Mouse (Mus musculus) limb, embryonic 13.5 days (tissue): Measurements from ENCODE around the gene Sez6l. TPM values are rescaled to one million over a fixed set of nuclear protein-coding genes. Genes with fewer than 3 reads are reported as not detected.

ENCODE experiments used
- ATAC-seq: fragments of 200-750 bp; cut with Nextera tagmentation; 2 replicates; pipeline ENCODE4 v1.8.0; 2017; ENCODE audit warnings: low read depth, moderate number of reproducible peaks, moderate TSS enrichment; ENCODE audit not compliant: low FRiP score
- H3K27ac ChIP-seq: fragments of 300-500 bp; sonication (generic); 2 replicates; pipeline ENCODE4 v1.5.1; 2015; ENCODE audit warnings: inconsistent platforms, mild to moderate bottlenecking, moderate library complexity
- H3K27me3 ChIP-seq: fragments of 300-500 bp; sonication (generic); 2 replicates; pipeline ENCODE4 v1.6.1; 2015; ENCODE audit warnings: mild to moderate bottlenecking, inconsistent platforms
- H3K36me3 ChIP-seq: fragments of 300-500 bp; sonication (generic); 2 replicates; pipeline ENCODE4 v1.6.1; 2015; ENCODE audit warnings: inconsistent platforms, mild to moderate bottlenecking, moderate library complexity
- H3K4me1 ChIP-seq: fragments of 300-500 bp; sonication (generic); 2 replicates; pipeline ENCODE4 v1.6.1; 2015; ENCODE audit warnings: inconsistent platforms
- H3K4me2 ChIP-seq: fragments of 300-500 bp; sonication (generic); replicated peaks from 2 replicates; pipeline ENCODE4 v1.6.1; 2015; ENCODE audit warnings: inconsistent platforms, mild to moderate bottlenecking, moderate library complexity
- H3K4me3 ChIP-seq: fragments of 300-500 bp; sonication (generic); 2 replicates; pipeline ENCODE4 v1.5.1; 2015; ENCODE audit warnings: moderate library complexity, mild to moderate bottlenecking, inconsistent platforms
- H3K9ac ChIP-seq: fragments of 300-500 bp; sonication (generic); 2 replicates; pipeline ENCODE4 v1.6.1; 2015; ENCODE audit warnings: mild to moderate bottlenecking, inconsistent platforms
- H3K9me3 ChIP-seq: fragments of 300-500 bp; sonication (generic); 2 replicates; pipeline ENCODE4 v1.6.1; 2016; ENCODE audit warnings: inconsistent platforms
- WGBS: fragments of 180-500 bp; shearing (Covaris S2); methylation state at CpG from one replicate; pipeline ENCODE4 v1.1.7; 2015; 5-methylcytosine and 5-hydroxymethylcytosine counted together
- polyA plus RNA-seq: library from polyadenylated mRNA; unstranded; fragments of >200 nt; fragmentation: Nextera tagmentation; extraction: Ambion mirVana; gene quantifications from 2 replicates; pipeline ENCODE4 v1.2.1, GENCODE M21; 2015

Sez6l gene
- polyA plus RNA-seq, 1 experiment from 2014 or later = 0.25 TPM

- Histone ChIP-seq H3K4me2 (peak overlapping the region; percentile 30), H3K27me3 (peaks cover 27% of the 10 kb centered on the region), H3K4me3 (no peak overlapping the region), H3K9me3 (peaks cover 5% of the 10 kb centered on the region; the same call in 1 of the 2 replicates), H3K4me1 (peaks cover 16% of the 10 kb centered on the region), H3K9ac (no peak overlapping the region), H3K27ac (no peak overlapping the region), H3K36me3 (no peaks in the 10 kb centered on the region)
- no peak for ATAC-seq
- 11% methylated on average over 19 of the region's 19 CpGs for WGBS
Observed at GRCm38 (mm10) chr5:112411514-112412335, 165.3 kb downstream of the Sez6l start.

GRCm38 (mm10) chr5:112411072-112411471 is 165.9 kb downstream of the Sez6l start:
- ATAC-seq = no peak
- Histone ChIP-seq H3K9ac (no peak overlapping the region), H3K27ac (no peak overlapping the region), H3K4me3 (no peak overlapping the region), H3K4me1 (peaks cover 16% of the 10 kb centered on the region), H3K27me3 (peaks cover 27% of the 10 kb centered on the region), H3K9me3 (peaks cover 5% of the 10 kb centered on the region; the same call in 1 of the 2 replicates), H3K36me3 (no peaks in the 10 kb centered on the region), H3K4me2 (peak overlapping the region; percentile 30)
- WGBS = 43% methylated on average over 11 of the region's 11 CpGs

- Histone ChIP-seq H3K9ac (no peak overlapping the region), H3K27me3 (peaks cover 25% of the 10 kb centered on the region), H3K4me1 (peaks cover 16% of the 10 kb centered on the region), H3K27ac (no peak overlapping the region), H3K36me3 (no peaks in the 10 kb centered on the region), H3K4me2 (no peak overlapping the region), H3K9me3 (peaks cover 5% of the 10 kb centered on the region; the same call in 1 of the 2 replicates), H3K4me3 (no peak overlapping the region)
- no peak for ATAC-seq
- 63% methylated on average over 5 of the region's 5 CpGs for WGBS
Observed at GRCm38 (mm10) chr5:112409274-112409673, 167.7 kb downstream of the Sez6l start.

GRCm38 (mm10) chr5:112406017-112406416 is 171.0 kb downstream of the Sez6l start:
- no peak overlapping the region for H3K9ac ChIP-seq
- H3K27ac ChIP-seq = no peak overlapping the region
- H3K4me1 ChIP-seq = peaks cover 2% of the 10 kb centered on the region
- no peak overlapping the region for H3K4me2 ChIP-seq
- no peaks in the 10 kb centered on the region for H3K9me3 ChIP-seq
- no peak overlapping the region for H3K4me3 ChIP-seq
- H3K36me3 ChIP-seq = no peaks in the 10 kb centered on the region
- no peak for ATAC-seq
- 75% methylated on average over 3 of the region's 3 CpGs for WGBS
- H3K27me3 ChIP-seq = peaks cover 6% of the 10 kb centered on the region; the same call in 1 of the 2 replicates

GRCm38 (mm10) chr5:112402437-112402836 is 174.5 kb downstream of the Sez6l start:
- 49% methylated on average over 3 of the region's 3 CpGs for WGBS
- H3K4me1 ChIP-seq = no peaks in the 10 kb centered on the region
- no peak overlapping the region for H3K27ac ChIP-seq

GRCm38 (mm10) chr5:112399284-112399683 is 177.7 kb downstream of the Sez6l start:
- H3K27me3 ChIP-seq = no peaks in the 10 kb centered on the region
- no peak overlapping the region for H3K4me3 ChIP-seq
- 61% methylated on average over 10 of the region's 10 CpGs for WGBS
- H3K4me2 ChIP-seq = no peak overlapping the region
- H3K27ac ChIP-seq = no peak overlapping the region
- ATAC-seq = no peak
- no peaks in the 10 kb centered on the region for H3K9me3 ChIP-seq
- H3K9ac ChIP-seq = no peak overlapping the region
- H3K4me1 ChIP-seq = peaks cover 2% of the 10 kb centered on the region; the same call in 1 of the 2 replicates
- H3K36me3 ChIP-seq = no peaks in the 10 kb centered on the region

More at GRCm38 (mm10) chr5:112402437-112402836, 174.5 kb downstream of the Sez6l start:
- H3K4me3 ChIP-seq = no peak overlapping the region
- H3K9ac ChIP-seq = no peak overlapping the region
- H3K36me3 ChIP-seq = no peaks in the 10 kb centered on the region
- H3K4me2 ChIP-seq = no peak overlapping the region
- no peak for ATAC-seq
- H3K27me3 ChIP-seq = no peaks in the 10 kb centered on the region
- H3K9me3 ChIP-seq = no peaks in the 10 kb centered on the region

GRCm38 (mm10) chr5:112396066-112396465 is 180.9 kb downstream of the Sez6l start:
- Histone ChIP-seq H3K9ac (no peak overlapping the region), H3K27ac (no peak overlapping the region), H3K27me3 (peaks cover 29% of the 10 kb centered on the region), H3K4me2 (peak overlapping the region; percentile 79; the same call in 1 of the 2 replicates), H3K9me3 (no peaks in the 10 kb centered on the region), H3K36me3 (peaks cover 8% of the 10 kb centered on the region), H3K4me1 (peaks cover 11% of the 10 kb centered on the region), H3K4me3 (no peak overlapping the region)
- no peak for ATAC-seq
- 45% methylated on average over 18 of the region's 18 CpGs for WGBS

- Histone ChIP-seq H3K36me3 (peaks cover 14% of the 10 kb centered on the region), H3K27me3 (peaks cover 29% of the 10 kb centered on the region), H3K4me1 (peaks cover 11% of the 10 kb centered on the region), H3K4me3 (peak within 1 kb of the TSS; percentile 68), H3K9ac (peak within 1 kb of the TSS; percentile 74), H3K4me2 (peak within 1 kb of the TSS; percentile 79), H3K27ac (peak within 1 kb of the TSS; percentile 63; the same call in 1 of the 2 replicates), H3K9me3 (no peaks in the 10 kb centered on the region)
- ATAC-seq = peak; percentile 87
- 1% methylated on average over 57 of the region's 67 CpGs for WGBS
Observed at GRCm38 (mm10) chr5:112394779-112395443, 182.1 kb downstream of the Sez6l start, which contains the start of gene Asphd2. Gene Asphd2 (minus strand): TSS chr5:112394866.

- peak overlapping the region; percentile 74 for H3K9ac ChIP-seq
- H3K4me3 ChIP-seq = peak overlapping the region; percentile 68
- H3K27me3 ChIP-seq = peaks cover 29% of the 10 kb centered on the region
- peak; percentile 69 for ATAC-seq
- peaks cover 14% of the 10 kb centered on the region for H3K4me1 ChIP-seq
- 1% methylated on average over 17 of the region's 28 CpGs for WGBS
- H3K36me3 ChIP-seq = peaks cover 17% of the 10 kb centered on the region
- H3K27ac ChIP-seq = no peak overlapping the region
- H3K9me3 ChIP-seq = no peaks in the 10 kb centered on the region
- H3K4me2 ChIP-seq = peak overlapping the region; percentile 79
Observed at GRCm38 (mm10) chr5:112394415-112394763, 182.6 kb downstream of the Sez6l start.

GRCm38 (mm10) chr5:112393741-112394414 is 183.1 kb downstream of the Sez6l start:
- Histone ChIP-seq H3K4me2 (peak overlapping the region; percentile 79), H3K27me3 (peaks cover 29% of the 10 kb centered on the region), H3K9me3 (no peaks in the 10 kb centered on the region), H3K4me3 (peak overlapping the region; percentile 68), H3K4me1 (peaks cover 16% of the 10 kb centered on the region), H3K27ac (no peak overlapping the region), H3K9ac (peak overlapping the region; percentile 74), H3K36me3 (peaks cover 17% of the 10 kb centered on the region)
- ATAC-seq = no peak
- WGBS = 12% methylated on average over 17 of the region's 18 CpGs

- H3K4me1 ChIP-seq = peaks cover 16% of the 10 kb centered on the region
- WGBS = 70% methylated on average over 27 of the region's 27 CpGs
- no peak overlapping the region for H3K4me2 ChIP-seq
- no peak for ATAC-seq
- H3K36me3 ChIP-seq = peaks cover 25% of the 10 kb centered on the region
- no peaks in the 10 kb centered on the region for H3K9me3 ChIP-seq
- no peak overlapping the region for H3K4me3 ChIP-seq
- H3K27ac ChIP-seq = no peak overlapping the region
- H3K27me3 ChIP-seq = peaks cover 29% of the 10 kb centered on the region
- no peak overlapping the region; the same call in 1 of the 2 replicates for H3K9ac ChIP-seq
Observed at GRCm38 (mm10) chr5:112391676-112392323, 185.2 kb downstream of the Sez6l start.
